Comparison of ENCODE assay signal across 9 mouse cellular contexts in genomic region chr5:150441690-150442089, GRCm38 (mm10).
DNase-seq lines count a peak whose midpoint lies in the region; ATAC-seq and TF ChIP-seq lines count a peak whose summit lies in the region.
"Had no signal": no experiment of that assay in that cellular context is flagged by ENCODE, and none has a peak within 500 bp of the region (broad histone marks: within the 10 kb centered on the region; RNA-seq: fewer than 3 reads in every experiment).

No protein-coding gene starts in this region.

- DNase-seq in cerebellum, adult 11 months = peak; percentile 23
- no peak for DNase-seq in left cerebral cortex, adult 2 months (ENCODE audit: extremely low spot score in 1 of 2, low spot score in 2 of 2)
- DNase-seq in left cerebral cortex, postnatal 36 days (ENCODE audit: low spot score in 2 of 2) = no peak
- DNase-seq in adrenal gland, postnatal 14 days = peak; percentile 54
- DNase-seq in forelimb bud, embryonic 11.5 days (ENCODE audit: low read depth, low spot score) = peak; percentile 76
- peak; percentile 81 for DNase-seq in naive thymus-derived CD4-positive, alpha-beta T cell, adult 2 months (ENCODE audit: low read depth)
- DNase-seq in urinary bladder, postnatal 10 days (ENCODE audit: low spot score) = no peak

- intact Hi-C loops in left cerebral cortex, adult 2 months (cut with DNase I) = loop anchor here (10.0 kb wide), 1 partner anchor 223 kb away; the partner anchor contains the start of gene N4bp2l2
- intact Hi-C loops in left cerebral cortex, postnatal 36 days (cut with DNase I) = loop anchor here (5.0 kb wide), 1 partner anchor 226 kb away; the partner anchor contains the start of gene N4bp2l2

- ATAC-seq in cerebellum, adult (ENCODE audit: insufficient number of reproducible peaks, low FRiP score, low TSS enrichment) = no peak

- no peak overlapping the region for H3K27ac ChIP-seq in left cerebral cortex, adult 2 months
- H3K27ac ChIP-seq: midbrain, embryonic 12.5 days had no signal

- TF ChIP-seq CTCF in left cerebral cortex, adult 2 months (IDR thresholded peaks at IDR 0.05) = peak; percentile 80

- H3K4me3 ChIP-seq in left cerebral cortex, adult 2 months = no peak overlapping the region
- H3K4me3 ChIP-seq: midbrain, embryonic 12.5 days had no signal

Comparison
In these comparisons a context has a peak if more than half of its experiments do, and no peak if none do; other contexts are left out.
1. DNase-seq: peak in cerebellum, adult 11 months (single experiment), adrenal gland, postnatal 14 days (single experiment), forelimb bud, embryonic 11.5 days (single experiment) and naive thymus-derived CD4-positive, alpha-beta T cell, adult 2 months (single experiment); none in left cerebral cortex, adult 2 months (0 of 2), left cerebral cortex, postnatal 36 days (0 of 2) and urinary bladder, postnatal 10 days (single experiment).